Mouse (Mus musculus): ENCODE data around the gene Abhd16a. TPM values are rescaled to one million over a fixed set of nuclear protein-coding genes. Genes with fewer than 3 reads are reported as not detected.
"Not testable (repeated sequence)": the region's sequence is repeated elsewhere in the genome, so short reads cannot be mapped to it uniquely, and the experiment has no call there.

The Abhd16a gene
- polyA plus RNA-seq, 1 experiment from 2014 or later: 79.7 TPM

DNA sequence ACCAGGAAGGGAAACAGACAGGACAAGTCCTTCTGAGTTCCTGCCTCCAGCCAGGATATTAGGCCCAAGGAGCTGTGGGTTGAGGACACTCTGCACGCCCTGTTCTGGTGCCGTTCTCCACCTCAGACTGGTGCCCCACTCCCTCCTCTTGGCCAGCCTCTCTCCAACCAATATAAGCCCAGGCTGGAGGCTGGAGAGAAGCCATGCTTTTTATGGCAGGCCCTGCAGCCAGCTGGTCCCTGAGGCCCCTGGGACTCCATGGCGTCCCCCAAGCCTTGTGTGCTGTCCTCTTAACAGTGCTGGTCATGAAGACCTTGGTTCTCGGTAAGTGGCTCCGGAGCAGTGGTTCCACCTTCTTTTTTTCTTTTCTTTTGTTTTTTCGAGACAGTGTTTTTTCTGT lies 19.0 kb downstream of the Abhd16a start, which contains the start of gene Ly6g5c:
Ly6g5c (plus strand) TSS at position 183 of the 400 bp plus-strand sequence.
- ATAC-seq (ENCODE audit: insufficient read depth): no peak
- H3K9me3 ChIP-seq (ENCODE audit: low read depth, low read length): no peaks in the 10 kb centered on the region
- peaks cover 10% of the 10 kb centered on the region; the same call in 1 of the 2 replicates for H3K36me3 ChIP-seq (ENCODE audit: insufficient read depth)
- H3K27ac ChIP-seq (ENCODE audit: low read depth): no peak within 1 kb of the TSS
- H3K4me2 ChIP-seq: no peak within 1 kb of the TSS
- no peaks in the 10 kb centered on the region for H3K4me1 ChIP-seq (ENCODE audit: insufficient read depth)
- H3K4me3 ChIP-seq (ENCODE audit: low read depth, low read length): no peak within 1 kb of the TSS
- TF ChIP-seq CTCF (IDR thresholded peaks at IDR 0.05; ENCODE audit: low read depth): no peak
- 84% methylated on average over 6 of the region's 6 CpGs for WGBS
- no peak for DNase-seq
- no peak within 1 kb of the TSS for H3K9ac ChIP-seq
- no peaks in the 10 kb centered on the region for H3K27me3 ChIP-seq (ENCODE audit: insufficient read depth, low read length)

- TF ChIP-seq CTCF (IDR thresholded peaks at IDR 0.05; ENCODE audit: low read depth): no peak
- DNase-seq: peak; percentile 12
- Histone ChIP-seq H3K27me3 (ENCODE audit: insufficient read depth, low read length) (no peaks in the 10 kb centered on the region), H3K36me3 (ENCODE audit: insufficient read depth) (peaks cover 28% of the 10 kb centered on the region; the same call in 1 of the 2 replicates), H3K9ac (no peak overlapping the region), H3K27ac (ENCODE audit: low read depth) (no peak overlapping the region), H3K4me3 (ENCODE audit: low read depth, low read length) (no peak overlapping the region), H3K4me2 (no peak overlapping the region), H3K4me1 (ENCODE audit: insufficient read depth) (no peaks in the 10 kb centered on the region), H3K9me3 (ENCODE audit: low read depth, low read length) (no peaks in the 10 kb centered on the region)
- no peak for ATAC-seq (ENCODE audit: insufficient read depth)
- WGBS: 71% methylated on average over 9 of the region's 9 CpGs
Measured at GRCm38 (mm10) chr17:35111774-35112173, 22.7 kb downstream of the Abhd16a start.

- no peaks in the 10 kb centered on the region for H3K27me3 ChIP-seq (ENCODE audit: insufficient read depth, low read length)
- no peak within 1 kb of the TSS for H3K9ac ChIP-seq
- ATAC-seq (ENCODE audit: insufficient read depth) (no peak), DNase-seq (peak; percentile 53)
- no peak within 1 kb of the TSS for H3K4me3 ChIP-seq (ENCODE audit: low read depth, low read length)
- WGBS: 84% methylated on average over 8 of the region's 8 CpGs
- H3K4me1 ChIP-seq (ENCODE audit: insufficient read depth): 0 out of 2 replicates have a peak, but pooled peaks cover 3% of the 10 kb centered on the region
- peak; percentile 58 for TF ChIP-seq CTCF (IDR thresholded peaks at IDR 0.05; ENCODE audit: low read depth)
- no peaks in the 10 kb centered on the region for H3K9me3 ChIP-seq (ENCODE audit: low read depth, low read length)
- H3K27ac ChIP-seq (ENCODE audit: low read depth): no peak within 1 kb of the TSS
- no peak within 1 kb of the TSS for H3K4me2 ChIP-seq
- peaks cover 52% of the 10 kb centered on the region for H3K36me3 ChIP-seq (ENCODE audit: insufficient read depth)
Measured at GRCm38 (mm10) chr17:35115046-35116019, 26.3 kb downstream of the Abhd16a start, which contains the start of gene Ly6g5b. Gene Ly6g5b, minus strand, starts transcription at chr17:35115428.

DNA sequence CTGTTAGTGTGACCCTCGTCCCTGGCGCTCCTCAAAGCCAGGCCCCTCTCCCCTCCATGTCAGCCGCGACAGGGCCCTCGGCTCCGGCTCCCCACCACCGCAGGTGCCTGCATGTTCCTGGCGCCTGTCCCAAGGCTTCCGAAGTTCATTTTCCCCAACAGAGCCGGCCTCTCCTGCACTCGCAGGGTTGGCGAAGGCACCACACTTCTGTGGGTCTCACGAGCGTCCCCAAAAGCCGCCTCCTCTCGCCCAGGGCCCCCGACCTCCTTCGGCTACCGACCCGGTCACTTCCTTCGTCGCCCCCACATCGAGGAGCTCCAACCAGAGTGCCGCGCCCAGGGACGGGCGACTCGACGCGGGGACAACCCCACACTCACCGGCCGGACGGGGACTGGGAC lies 31.7 kb downstream of the Abhd16a start:
- no peak for ATAC-seq (ENCODE audit: insufficient read depth)
- Histone ChIP-seq H3K27ac (ENCODE audit: low read depth) (peak overlapping the region; percentile 67), H3K27me3 (ENCODE audit: insufficient read depth, low read length) (no peaks in the 10 kb centered on the region), H3K4me3 (ENCODE audit: low read depth, low read length) (peak overlapping the region; percentile 96), H3K9me3 (ENCODE audit: low read depth, low read length) (no peaks in the 10 kb centered on the region), H3K36me3 (ENCODE audit: insufficient read depth) (peaks cover 45% of the 10 kb centered on the region), H3K4me1 (ENCODE audit: insufficient read depth) (peaks cover 3% of the 10 kb centered on the region; the same call in 1 of the 2 replicates), H3K9ac (peak overlapping the region; percentile 97), H3K4me2 (peak overlapping the region; percentile 94)
- no peak for DNase-seq
- WGBS: under 1% methylated on average over 33 of the region's 33 CpGs
- TF ChIP-seq CTCF (IDR thresholded peaks at IDR 0.05; ENCODE audit: low read depth): no peak

- peak; percentile 97 for ATAC-seq (ENCODE audit: insufficient read depth)
- under 1% methylated on average over 50 of the region's 50 CpGs for WGBS
Measured at GRCm38 (mm10) chr17:35121143-35121799, 32.2 kb downstream of the Abhd16a start, which contains the start of gene Gpank1. Gene Gpank1, plus strand, starts transcription at chr17:35121455.

GRCm38 (mm10) chr17:35121871-35122303 lies 32.8 kb downstream of the Abhd16a start, which contains the start of gene Csnk2b:
Gene Csnk2b, minus strand, starts transcription at chr17:35122053.
- under 1% methylated on average over 19 of the region's 19 CpGs for WGBS
- Histone ChIP-seq H3K27ac (ENCODE audit: low read depth) (peak within 1 kb of the TSS; percentile 92), H3K9ac (peak within 1 kb of the TSS; percentile 97), H3K9me3 (ENCODE audit: low read depth, low read length) (no peaks in the 10 kb centered on the region), H3K27me3 (ENCODE audit: insufficient read depth, low read length) (no peaks in the 10 kb centered on the region), H3K4me1 (ENCODE audit: insufficient read depth) (peaks cover 3% of the 10 kb centered on the region; the same call in 1 of the 2 replicates), H3K36me3 (ENCODE audit: insufficient read depth) (peaks cover 36% of the 10 kb centered on the region), H3K4me3 (ENCODE audit: low read depth, low read length) (peak within 1 kb of the TSS; percentile 96), H3K4me2 (peak within 1 kb of the TSS; percentile 94)
- peak; percentile 81 for DNase-seq
- TF ChIP-seq CTCF (IDR thresholded peaks at IDR 0.05; ENCODE audit: low read depth): peak; percentile 36
- ATAC-seq (ENCODE audit: insufficient read depth): no peak; the same call in 1 of the 2 replicates

More at GRCm38 (mm10) chr17:35121143-35121799, 32.2 kb downstream of the Abhd16a start, which contains the start of gene Gpank1:
- H3K27ac ChIP-seq (ENCODE audit: low read depth): peak within 1 kb of the TSS; percentile 92
- H3K4me1 ChIP-seq (ENCODE audit: insufficient read depth): peaks cover 3% of the 10 kb centered on the region; the same call in 1 of the 2 replicates
- H3K4me2 ChIP-seq: peak within 1 kb of the TSS; percentile 94
- DNase-seq: peak; percentile 100
- peak within 1 kb of the TSS; percentile 96 for H3K4me3 ChIP-seq (ENCODE audit: low read depth, low read length)
- peak within 1 kb of the TSS; percentile 97 for H3K9ac ChIP-seq
- H3K9me3 ChIP-seq (ENCODE audit: low read depth, low read length): no peaks in the 10 kb centered on the region
- no peaks in the 10 kb centered on the region for H3K27me3 ChIP-seq (ENCODE audit: insufficient read depth, low read length)
- peaks cover 40% of the 10 kb centered on the region for H3K36me3 ChIP-seq (ENCODE audit: insufficient read depth)
- TF ChIP-seq CTCF (IDR thresholded peaks at IDR 0.05; ENCODE audit: low read depth): no peak

GRCm38 (mm10) chr17:35123287-35123686 lies 34.2 kb downstream of the Abhd16a start:
- not testable (repeated sequence) for DNase-seq; ATAC-seq (ENCODE audit: insufficient read depth)
- 84% methylated on average over 9 of the region's 9 CpGs for WGBS

GRCm38 (mm10) chr17:35124261-35124896 lies 35.3 kb downstream of the Abhd16a start:
- not testable (repeated sequence) for H3K4me2 ChIP-seq; H3K27ac ChIP-seq (ENCODE audit: low read depth); H3K4me3 ChIP-seq (ENCODE audit: low read depth, low read length); H3K27me3 ChIP-seq (ENCODE audit: insufficient read depth, low read length); H3K9me3 ChIP-seq (ENCODE audit: low read depth, low read length); H3K9ac ChIP-seq; H3K4me1 ChIP-seq (ENCODE audit: insufficient read depth); ATAC-seq (ENCODE audit: insufficient read depth); DNase-seq
- peaks cover 26% of the 10 kb centered on the region; the same call in 1 of the 2 replicates for H3K36me3 ChIP-seq (ENCODE audit: insufficient read depth)
- 88% methylated on average over 12 of the region's 12 CpGs for WGBS

More at GRCm38 (mm10) chr17:35123287-35123686, 34.2 kb downstream of the Abhd16a start:
- not testable (repeated sequence) for H3K4me1 ChIP-seq (ENCODE audit: insufficient read depth); H3K27ac ChIP-seq (ENCODE audit: low read depth); H3K4me2 ChIP-seq; H3K4me3 ChIP-seq (ENCODE audit: low read depth, low read length); H3K9ac ChIP-seq; H3K27me3 ChIP-seq (ENCODE audit: insufficient read depth, low read length); H3K9me3 ChIP-seq (ENCODE audit: low read depth, low read length)
- H3K36me3 ChIP-seq (ENCODE audit: insufficient read depth): peaks cover 27% of the 10 kb centered on the region

Measured in lung, embryonic 14.5 days (tissue).